Mouse (Mus musculus): ENCODE data around the gene Ppp6r2. TPM values are rescaled to one million over a fixed set of nuclear protein-coding genes. Genes with fewer than 3 reads are reported as not detected.

Ppp6r2 gene
- total RNA-seq, 1 experiment from 2014 or later, result 41.9 TPM

GRCm38 (mm10) chr15:89295580-89296165 lies 84.3 kb downstream of the Ppp6r2 start:
- ATAC-seq (ENCODE audit: extremely low read depth, insufficient number of reproducible peaks, low FRiP score, poor library complexity, severe bottlenecking), result no peak

GRCm38 (mm10) chr15:89296465-89296864 lies 85.1 kb downstream of the Ppp6r2 start:
- ATAC-seq (ENCODE audit: extremely low read depth, insufficient number of reproducible peaks, low FRiP score, poor library complexity, severe bottlenecking), result no peak

GRCm38 (mm10) chr15:89297695-89298094 lies 86.3 kb downstream of the Ppp6r2 start:
- no peak for ATAC-seq (ENCODE audit: extremely low read depth, insufficient number of reproducible peaks, low FRiP score, poor library complexity, severe bottlenecking)

GRCm38 (mm10) chr15:89300180-89300579 lies 88.8 kb downstream of the Ppp6r2 start:
- ATAC-seq (ENCODE audit: extremely low read depth, insufficient number of reproducible peaks, low FRiP score, poor library complexity, severe bottlenecking), result no peak

- no peak for ATAC-seq (ENCODE audit: extremely low read depth, insufficient number of reproducible peaks, low FRiP score, poor library complexity, severe bottlenecking)
These were observed 89.2 kb downstream of the Ppp6r2 start for GRCm38 (mm10) chr15:89300600-89300999.

GRCm38 (mm10) chr15:89305966-89306365 lies 94.6 kb downstream of the Ppp6r2 start:
- no peak for ATAC-seq (ENCODE audit: extremely low read depth, insufficient number of reproducible peaks, low FRiP score, poor library complexity, severe bottlenecking)

GRCm38 (mm10) chr15:89307461-89307860 lies 96.1 kb downstream of the Ppp6r2 start:
- ATAC-seq (ENCODE audit: extremely low read depth, insufficient number of reproducible peaks, low FRiP score, poor library complexity, severe bottlenecking), result no peak

- peak; percentile 21; the same call in 1 of the 2 replicates for ATAC-seq (ENCODE audit: extremely low read depth, insufficient number of reproducible peaks, low FRiP score, poor library complexity, severe bottlenecking)
These were observed 97.2 kb downstream of the Ppp6r2 start for GRCm38 (mm10) chr15:89308406-89309139.

- peak; percentile 63 for ATAC-seq (ENCODE audit: extremely low read depth, insufficient number of reproducible peaks, low FRiP score, poor library complexity, severe bottlenecking)
These were observed 98.7 kb downstream of the Ppp6r2 start for GRCm38 (mm10) chr15:89309962-89310498.

GRCm38 (mm10) chr15:89313359-89313758 lies 102.0 kb downstream of the Ppp6r2 start:
- no peak for ATAC-seq (ENCODE audit: extremely low read depth, insufficient number of reproducible peaks, low FRiP score, poor library complexity, severe bottlenecking)

GRCm38 (mm10) chr15:89314107-89314506 lies 102.8 kb downstream of the Ppp6r2 start:
- no peak for ATAC-seq (ENCODE audit: extremely low read depth, insufficient number of reproducible peaks, low FRiP score, poor library complexity, severe bottlenecking)

GRCm38 (mm10) chr15:89314511-89315189 lies 103.3 kb downstream of the Ppp6r2 start:
- ATAC-seq (ENCODE audit: extremely low read depth, insufficient number of reproducible peaks, low FRiP score, poor library complexity, severe bottlenecking), result no peak

GRCm38 (mm10) chr15:89315190-89315731 lies 103.9 kb downstream of the Ppp6r2 start, which contains the start of gene Sbf1:
TSS of gene Sbf1 (minus strand) at chr15:89315311.
- peak; percentile 98 for ATAC-seq (ENCODE audit: extremely low read depth, insufficient number of reproducible peaks, low FRiP score, poor library complexity, severe bottlenecking)

GRCm38 (mm10) chr15:89316146-89316545 lies 104.8 kb downstream of the Ppp6r2 start:
- ATAC-seq (ENCODE audit: extremely low read depth, insufficient number of reproducible peaks, low FRiP score, poor library complexity, severe bottlenecking), result no peak

- no peak for ATAC-seq (ENCODE audit: extremely low read depth, insufficient number of reproducible peaks, low FRiP score, poor library complexity, severe bottlenecking)
These were observed 109.9 kb downstream of the Ppp6r2 start for GRCm38 (mm10) chr15:89321264-89321663.

- no peak for ATAC-seq (ENCODE audit: extremely low read depth, insufficient number of reproducible peaks, low FRiP score, poor library complexity, severe bottlenecking)
These were observed 111.5 kb downstream of the Ppp6r2 start, which contains the start of gene Adm2 for GRCm38 (mm10) chr15:89322670-89323522. TSS of gene Adm2 (plus strand) at chr15:89322720.

- no peak for ATAC-seq (ENCODE audit: extremely low read depth, insufficient number of reproducible peaks, low FRiP score, poor library complexity, severe bottlenecking)
These were observed 112.3 kb downstream of the Ppp6r2 start for GRCm38 (mm10) chr15:89323656-89324055.

GRCm38 (mm10) chr15:89326441-89326840 lies 115.1 kb downstream of the Ppp6r2 start:
- no peak for ATAC-seq (ENCODE audit: extremely low read depth, insufficient number of reproducible peaks, low FRiP score, poor library complexity, severe bottlenecking)
